Mouse (Mus musculus) liver, embryonic 16.5 days (tissue): ENCODE data around the gene Ak4. TPM values are rescaled to one million over a fixed set of nuclear protein-coding genes. Genes with fewer than 3 reads are reported as not detected.

Experiments used
- ATAC-seq: fragments of 200-750 bp; cut with Nextera tagmentation; 2 replicates; pipeline ENCODE4 v1.8.0; 2017; ENCODE audit warnings: low read depth, mild to moderate bottlenecking, moderate number of reproducible peaks, moderate library complexity
- H3K27ac ChIP-seq: fragments of 300-500 bp; sonication (generic); 2 replicates; pipeline ENCODE4 v1.5.1; 2014; ENCODE audit warnings: mild to moderate bottlenecking, low read length
- H3K27me3 ChIP-seq: fragments of 300-500 bp; sonication (generic); 2 replicates; pipeline ENCODE4 v1.6.1; 2014; ENCODE audit warnings: low read depth, low read length, mixed read lengths; ENCODE audit not compliant: control insufficient read depth, insufficient read depth
- H3K36me3 ChIP-seq: fragments of 300-500 bp; sonication (generic); 2 replicates; pipeline ENCODE4 v1.6.1; 2014; ENCODE audit warnings: mild to moderate bottlenecking; ENCODE audit not compliant: control insufficient read depth, insufficient read depth
- H3K4me1 ChIP-seq: fragments of 300-500 bp; sonication (generic); 2 replicates; pipeline ENCODE4 v1.6.1; 2014; ENCODE audit warnings: low read depth, low read length, mixed read lengths; ENCODE audit not compliant: control insufficient read depth
- H3K4me2 ChIP-seq: fragments of 300-500 bp; sonication (generic); 2 replicates; pipeline ENCODE4 v1.6.1; 2014; ENCODE audit warnings: low read depth, low read length, mixed read lengths
- H3K4me3 ChIP-seq: fragments of 300-500 bp; sonication (generic); 2 replicates; pipeline ENCODE4 v1.5.1; 2014; ENCODE audit warnings: low read depth, mild to moderate bottlenecking, low read length
- H3K9ac ChIP-seq: fragments of 300-500 bp; sonication (generic); 2 replicates; pipeline ENCODE4 v1.6.1; 2014; ENCODE audit warnings: low read depth, low read length
- H3K9me3 ChIP-seq: fragments of 300-500 bp; sonication (generic); replicated peaks from 2 replicates; pipeline ENCODE4 v1.6.1; 2016; ENCODE audit warnings: low read length; ENCODE audit not compliant: control insufficient read depth
- whole genome bisulfite sequencing: fragments of 180-500 bp; shearing (Covaris S2); extraction: QIAGEN DNeasy Blood & Tissue Kit; methylation state at CpG from one replicate; pipeline ENCODE4 v1.1.7; 2014; ENCODE audit not compliant: insufficient replicate concordance; 5-methylcytosine and 5-hydroxymethylcytosine counted together
- polyA plus RNA-seq: library from polyadenylated mRNA; unstranded; fragments of >200 nt; fragmentation: Nextera tagmentation; extraction: Ambion mirVana; gene quantifications from 2 replicates; pipeline ENCODE4 v1.2.1, GENCODE M21; 2015

Gene Ak4
- polyA plus RNA-seq, 1 experiment from 2014 or later, result 24.3 TPM

DNA sequence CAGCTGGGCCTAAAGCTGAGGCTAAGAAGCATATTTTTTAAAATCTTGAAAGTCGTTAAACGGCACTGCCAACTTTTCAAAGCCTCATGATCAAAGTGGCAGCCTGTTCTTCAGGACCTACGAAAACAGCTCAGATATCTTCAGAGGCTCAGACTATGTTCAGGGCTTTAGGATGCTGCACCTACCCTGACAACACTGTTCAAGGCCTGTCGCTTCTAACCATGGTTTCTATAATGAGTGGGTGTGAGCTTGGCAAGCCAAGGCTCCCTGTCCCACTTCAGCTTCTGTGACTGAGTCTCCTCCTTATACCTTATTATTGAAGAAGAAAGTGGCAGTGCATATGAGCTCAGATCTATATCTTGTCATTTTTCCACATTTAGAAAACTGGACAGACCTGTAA is 40.3 kb downstream of the Ak4 start:
- Histone ChIP-seq H3K27ac (no peak overlapping the region), H3K4me2 (no peak overlapping the region), H3K27me3 (no peaks in the 10 kb centered on the region), H3K4me1 (no peaks in the 10 kb centered on the region), H3K36me3 (no peaks in the 10 kb centered on the region), H3K4me3 (no peak overlapping the region), H3K9ac (no peak overlapping the region), H3K9me3 (no peaks in the 10 kb centered on the region)
- no peak for ATAC-seq
- 69% methylated on average over 4 of the region's 4 CpGs for WGBS

DNA sequence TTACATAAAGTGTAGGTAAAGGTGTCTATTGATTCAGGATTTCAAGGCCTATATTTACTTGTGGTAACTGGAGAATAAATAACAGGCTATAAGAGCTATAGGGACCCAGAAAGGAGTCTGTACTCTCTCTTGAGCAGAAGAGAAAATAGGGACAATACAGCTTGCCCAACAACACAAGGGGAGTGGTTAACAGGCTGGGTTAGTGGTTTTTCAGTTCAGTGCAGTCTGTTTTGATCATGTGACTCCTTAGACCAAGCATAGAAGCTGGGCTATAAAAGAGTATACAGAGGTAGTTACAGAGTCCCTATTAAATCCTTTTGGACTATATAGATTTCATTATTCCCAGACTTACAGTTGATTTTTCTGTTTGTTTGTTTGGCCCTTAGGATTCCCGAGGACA is 41.0 kb downstream of the Ak4 start:
- Histone ChIP-seq H3K9me3 (no peaks in the 10 kb centered on the region), H3K4me2 (no peak overlapping the region), H3K36me3 (no peaks in the 10 kb centered on the region), H3K4me1 (no peaks in the 10 kb centered on the region), H3K4me3 (no peak overlapping the region), H3K9ac (no peak overlapping the region), H3K27me3 (no peaks in the 10 kb centered on the region), H3K27ac (no peak overlapping the region)
- 46% methylated on average over 1 of the region's 1 CpGs for WGBS
- no peak for ATAC-seq

DNA sequence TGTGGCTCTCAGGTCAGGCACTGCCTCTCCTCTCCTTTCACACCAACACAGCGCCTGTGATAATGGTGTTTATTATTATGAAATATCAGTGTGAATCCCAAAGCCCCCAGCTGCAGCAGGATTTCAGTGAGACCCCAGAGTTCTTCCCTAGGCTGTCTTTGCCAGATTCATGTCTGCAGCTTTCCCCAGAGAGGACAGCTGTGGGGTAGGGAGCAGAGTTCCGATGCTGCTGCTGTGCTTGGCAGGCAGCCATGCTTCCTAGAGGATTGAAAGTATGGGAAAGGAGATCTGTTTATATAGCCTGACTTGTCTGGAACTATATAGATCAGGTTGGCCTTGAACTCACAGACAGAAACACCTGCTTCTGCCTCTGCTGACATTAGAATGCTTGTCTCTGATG is 43.0 kb downstream of the Ak4 start:
- Histone ChIP-seq H3K27me3 (no peaks in the 10 kb centered on the region), H3K27ac (no peak overlapping the region)
- WGBS, result 61% methylated on average over 2 of the region's 2 CpGs

DNA sequence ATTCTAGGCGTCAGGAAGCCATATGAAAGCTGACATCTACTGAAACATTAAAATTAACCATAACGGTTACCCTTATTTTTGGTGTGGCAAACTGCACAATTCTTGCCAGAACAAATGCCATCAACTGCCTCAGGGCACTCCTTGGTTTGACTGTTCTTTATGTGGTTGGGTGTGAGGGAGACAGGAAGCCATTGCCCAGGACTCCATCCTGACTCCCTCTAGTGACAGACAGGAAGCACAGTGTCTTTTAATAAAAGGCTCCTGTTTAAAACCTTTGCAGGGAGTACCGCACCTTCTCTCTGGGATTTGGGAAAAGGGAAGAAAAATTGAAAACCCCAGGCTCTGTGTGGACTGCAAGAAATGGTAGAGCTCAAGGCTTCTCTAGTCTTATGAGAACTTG is 47.2 kb downstream of the Ak4 start:
- ATAC-seq, result no peak
- Histone ChIP-seq H3K9ac (no peak overlapping the region), H3K4me2 (no peak overlapping the region), H3K4me3 (no peak overlapping the region), H3K27me3 (no peaks in the 10 kb centered on the region), H3K36me3 (no peaks in the 10 kb centered on the region), H3K27ac (no peak overlapping the region), H3K9me3 (no peaks in the 10 kb centered on the region), H3K4me1 (no peaks in the 10 kb centered on the region)
- WGBS, result 65% methylated on average over 3 of the region's 3 CpGs

More for the DNA sequence above, 43.0 kb downstream of the Ak4 start:
- H3K9me3 ChIP-seq, result no peaks in the 10 kb centered on the region
- no peaks in the 10 kb centered on the region for H3K36me3 ChIP-seq
- no peak overlapping the region for H3K4me3 ChIP-seq
- H3K4me1 ChIP-seq, result no peaks in the 10 kb centered on the region
- no peak overlapping the region for H3K4me2 ChIP-seq
- no peak for ATAC-seq
- H3K9ac ChIP-seq, result no peak overlapping the region

DNA sequence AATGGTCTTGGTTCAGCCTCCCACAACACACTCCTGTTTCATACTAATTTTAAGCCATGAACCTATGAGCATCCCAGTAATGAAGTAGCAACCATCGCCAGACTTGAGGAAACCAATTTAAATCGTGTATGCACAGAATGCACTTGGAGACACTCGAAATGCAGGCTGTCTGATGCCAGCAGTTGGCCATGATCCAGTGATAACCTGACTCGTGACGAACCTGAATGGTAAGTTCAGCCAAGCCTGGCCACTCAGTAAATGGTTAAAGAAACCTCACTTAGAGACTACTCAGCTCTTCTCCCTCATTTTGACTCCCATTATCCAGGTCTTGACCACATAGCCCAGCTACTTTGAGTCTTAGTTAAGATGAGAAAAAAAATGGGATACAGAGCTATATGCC is 50.2 kb downstream of the Ak4 start:
- H3K4me1 ChIP-seq, result no peaks in the 10 kb centered on the region
- no peaks in the 10 kb centered on the region for H3K27me3 ChIP-seq
- no peaks in the 10 kb centered on the region for H3K36me3 ChIP-seq
- no peak for ATAC-seq
- no peak overlapping the region for H3K4me2 ChIP-seq
- H3K4me3 ChIP-seq, result no peak overlapping the region
- H3K27ac ChIP-seq, result no peak overlapping the region
- 64% methylated on average over 5 of the region's 5 CpGs for WGBS
- no peaks in the 10 kb centered on the region for H3K9me3 ChIP-seq
- H3K9ac ChIP-seq, result no peak overlapping the region

DNA sequence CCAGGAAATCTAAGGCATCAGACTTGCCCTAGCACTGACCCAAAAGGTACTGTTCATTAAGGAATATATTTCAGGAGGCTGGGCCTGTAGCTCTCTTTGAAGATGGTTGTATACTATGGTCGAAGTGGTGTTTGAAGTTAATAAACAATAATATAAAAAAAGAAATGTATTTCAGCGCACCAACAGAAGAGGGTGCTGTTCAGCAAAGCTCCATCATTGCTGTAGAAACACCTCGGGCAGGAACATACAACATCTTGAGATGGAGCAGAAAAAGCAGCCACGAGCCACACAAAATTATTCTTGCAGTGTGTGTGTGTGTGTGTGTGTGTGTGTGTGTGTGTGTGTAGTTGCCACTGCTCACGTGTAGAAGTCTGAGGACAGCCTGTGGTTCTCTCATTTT is 51.5 kb downstream of the Ak4 start:
- Histone ChIP-seq H3K4me2 (no peak overlapping the region), H3K27ac (no peak overlapping the region), H3K9me3 (no peaks in the 10 kb centered on the region), H3K4me3 (no peak overlapping the region), H3K36me3 (no peaks in the 10 kb centered on the region), H3K9ac (no peak overlapping the region), H3K4me1 (no peaks in the 10 kb centered on the region), H3K27me3 (no peaks in the 10 kb centered on the region)
- WGBS, result 31% methylated on average over 5 of the region's 5 CpGs
- ATAC-seq, result no peak

DNA sequence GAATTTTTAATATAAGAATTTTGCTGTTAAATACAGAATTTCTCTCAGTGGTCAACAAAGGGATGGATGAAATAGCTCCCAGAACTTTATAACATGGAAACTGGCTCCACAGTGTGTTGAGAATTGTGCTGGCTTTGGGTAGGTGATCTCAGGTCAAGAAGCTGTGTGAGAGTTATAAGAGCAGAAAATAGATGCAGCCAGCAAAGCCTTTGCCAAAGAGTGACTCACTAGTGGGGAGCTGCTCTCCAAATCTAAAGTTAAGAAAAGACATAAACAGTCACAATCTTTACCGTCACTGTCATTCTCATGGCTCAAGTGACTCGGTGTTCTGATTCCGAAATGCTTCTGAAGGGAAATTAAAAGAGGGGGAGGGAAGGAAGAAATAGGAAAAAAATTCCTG is 53.7 kb downstream of the Ak4 start:
- no peaks in the 10 kb centered on the region for H3K9me3 ChIP-seq
- WGBS, result 58% methylated on average over 3 of the region's 3 CpGs
- no peaks in the 10 kb centered on the region for H3K36me3 ChIP-seq
- no peak overlapping the region for H3K9ac ChIP-seq
- H3K4me1 ChIP-seq, result no peaks in the 10 kb centered on the region
- ATAC-seq, result no peak
- no peak overlapping the region for H3K4me3 ChIP-seq
- no peaks in the 10 kb centered on the region for H3K27me3 ChIP-seq
- H3K27ac ChIP-seq, result no peak overlapping the region
- no peak overlapping the region for H3K4me2 ChIP-seq

DNA sequence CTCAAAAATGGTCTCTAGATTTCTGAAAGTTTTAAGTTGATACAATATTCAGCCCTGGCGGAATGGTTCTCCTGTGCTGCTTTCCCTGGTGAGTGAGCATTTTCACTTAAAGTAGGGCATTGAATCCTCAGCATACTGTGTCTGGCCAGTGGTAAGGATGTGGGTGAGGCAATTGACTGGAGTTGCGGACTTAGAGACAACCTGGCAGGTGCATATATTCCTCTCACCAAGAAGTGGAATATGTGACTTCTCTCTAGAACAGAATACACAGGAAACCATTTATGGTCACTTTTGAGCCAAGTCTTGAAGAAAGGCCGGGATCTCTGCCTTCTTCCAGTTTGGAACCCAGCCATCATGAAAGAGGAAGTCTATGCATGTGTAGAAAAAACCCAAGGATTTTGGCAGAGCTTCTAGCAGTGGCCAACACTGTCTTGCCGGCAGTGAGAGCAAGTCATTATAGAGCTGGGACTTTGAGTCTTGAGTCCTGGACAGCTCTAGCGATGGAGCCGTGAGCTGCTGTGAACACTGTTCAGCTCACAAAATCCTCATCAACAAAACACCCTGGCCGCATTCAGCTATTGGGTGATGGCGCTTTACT is 71.3 kb downstream of the Ak4 start:
- no peaks in the 10 kb centered on the region for H3K9me3 ChIP-seq
- WGBS, result 64% methylated on average over 8 of the region's 8 CpGs
- no peaks in the 10 kb centered on the region for H3K4me1 ChIP-seq
- H3K4me3 ChIP-seq, result no peak overlapping the region
- no peak for ATAC-seq
- H3K9ac ChIP-seq, result no peak overlapping the region
- H3K4me2 ChIP-seq, result no peak overlapping the region
- no peaks in the 10 kb centered on the region for H3K36me3 ChIP-seq
- no peak overlapping the region for H3K27ac ChIP-seq
- H3K27me3 ChIP-seq, result peaks cover 9% of the 10 kb centered on the region

DNA sequence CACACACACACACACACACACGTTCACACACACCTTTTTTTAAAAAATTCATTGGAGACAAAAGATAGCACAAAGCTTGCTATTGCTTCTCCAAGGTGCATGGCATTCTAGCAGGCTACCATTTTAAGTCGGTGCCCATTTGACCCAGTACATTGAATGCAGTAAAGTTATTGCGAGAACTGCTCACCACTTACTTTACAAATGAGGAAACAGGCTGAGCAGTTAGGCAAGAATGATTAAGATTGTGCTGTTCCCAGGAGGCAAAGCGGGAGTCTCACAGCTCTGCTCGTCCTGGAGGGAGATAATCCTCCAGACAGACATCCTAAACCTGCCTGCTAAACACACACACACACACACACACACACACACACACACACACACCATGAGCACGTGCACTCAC is 72.6 kb downstream of the Ak4 start:
- H3K27me3 ChIP-seq, result peaks cover 22% of the 10 kb centered on the region
- no peaks in the 10 kb centered on the region for H3K9me3 ChIP-seq
- H3K9ac ChIP-seq, result no peak overlapping the region
- no peak for ATAC-seq
- H3K27ac ChIP-seq, result no peak overlapping the region
- no peak overlapping the region for H3K4me3 ChIP-seq
- H3K4me2 ChIP-seq, result no peak overlapping the region
- no peaks in the 10 kb centered on the region for H3K4me1 ChIP-seq
- 42% methylated on average over 6 of the region's 6 CpGs for WGBS
- H3K36me3 ChIP-seq, result no peaks in the 10 kb centered on the region
